Mouse (Mus musculus) MEL (cell line): ENCODE measurements around the gene Mei1. TPM values are rescaled to one million over a fixed set of nuclear protein-coding genes. Genes with fewer than 3 reads are reported as not detected.

ENCODE experiments used
- DNase-seq: peaks from one replicate; pipeline ENCODE4 v3.0.0; 2011; ENCODE audit warnings: low read depth, low spot score
- H3K27ac ChIP-seq: 2 replicates; pipeline ENCODE4 v1.5.1; 2012; ENCODE audit warnings: low read depth, mild to moderate bottlenecking, control low read depth, low read length, moderate library complexity; ENCODE audit not compliant: control insufficient read depth
- H3K27me3 ChIP-seq, 2 experiments: fragments of 150-350 bp in 1 of 2; sonication (generic) in 1 of 2; 2 replicates each; pipeline ENCODE4 v1.6.1; 2012; ENCODE audit warnings: low read length in 2 of 2, mild to moderate bottlenecking in 2 of 2, improper control_type of control experiment in 1 of 2, moderate library complexity in 1 of 2; ENCODE audit not compliant: insufficient read depth in 2 of 2, control insufficient read depth in 1 of 2
- H3K36me3 ChIP-seq, 2 experiments: 2 replicates each; pipeline ENCODE4 v1.6.1; 2012 to 2014; ENCODE audit warnings: low read length in 2 of 2, improper control_type of control experiment in 1 of 2, inconsistent platforms in 1 of 2, mild to moderate bottlenecking in 1 of 2; ENCODE audit not compliant: insufficient read depth in 2 of 2, control insufficient read depth in 1 of 2
- H3K4me1 ChIP-seq, 2 experiments: fragments of 150-350 bp in 1 of 2; sonication (generic) in 1 of 2; 2 replicates each; pipeline ENCODE4 v1.6.1; 2012; ENCODE audit warnings: low read length in 2 of 2, improper control_type of control experiment in 1 of 2, mild to moderate bottlenecking in 1 of 2; ENCODE audit not compliant: insufficient read depth in 2 of 2, control insufficient read depth in 1 of 2
- H3K4me3 ChIP-seq, 2 experiments: fragments of 150-350 bp in 1 of 2; sonication (generic) in 1 of 2; 2 replicates each; pipeline ENCODE4 v1.5.1; 2012; ENCODE audit warnings: low read depth in 2 of 2, low read length in 2 of 2, mild to moderate bottlenecking in 2 of 2, moderate library complexity in 2 of 2, control low read depth in 1 of 2, improper control_type of control experiment in 1 of 2; ENCODE audit not compliant: control insufficient read depth in 1 of 2, insufficient read depth in 1 of 2
- H3K79me2 ChIP-seq: 2 replicates; pipeline ENCODE4 v1.6.1; 2012; ENCODE audit warnings: mild to moderate bottlenecking, low read length, moderate library complexity; ENCODE audit not compliant: control insufficient read depth, poor library complexity, insufficient read depth
- H3K9ac ChIP-seq: 2 replicates; pipeline ENCODE4 v1.6.1; 2012; ENCODE audit warnings: low read depth, mild to moderate bottlenecking, control low read depth, low read length, moderate library complexity; ENCODE audit not compliant: control insufficient read depth, poor library complexity, severe bottlenecking
- H3K9me3 ChIP-seq: fragments of 150-350 bp; sonication (generic); replicated peaks from 2 replicates; pipeline ENCODE4 v1.6.1; 2012; ENCODE audit warnings: mild to moderate bottlenecking, low read length, improper control_type of control experiment, moderate library complexity; ENCODE audit not compliant: insufficient read depth
- CTCF ChIP-seq, 3 experiments: IDR thresholded peaks in 2 of 3; conservative IDR thresholded peaks in 1 of 3; 2 replicates each; pipeline ENCODE4 v1.5.1; 2011 to 2012; ENCODE audit warnings: low read length in 3 of 3, low read depth in 2 of 3, mild to moderate bottlenecking in 2 of 3, improper control_type of control experiment in 1 of 3, inconsistent platforms in 1 of 3, mixed read lengths in 1 of 3, moderate library complexity in 1 of 3; ENCODE audit not compliant: control insufficient read depth in 1 of 3, insufficient read depth in 1 of 3, poor library complexity in 1 of 3, severe bottlenecking in 1 of 3
- ETS1 ChIP-seq: IDR thresholded peaks from 2 replicates; pipeline ENCODE4 v1.6.1; 2012; ENCODE audit warnings: low read depth, mild to moderate bottlenecking, inconsistent platforms, low read length, improper control_type of control experiment, moderate library complexity
- GATA1 ChIP-seq: IDR thresholded peaks from 2 replicates; pipeline ENCODE4 v1.6.1; 2011; ENCODE audit warnings: low read depth, low read length, improper control_type of control experiment
- KAT2A ChIP-seq: conservative IDR thresholded peaks from 2 replicates; pipeline ENCODE4 v1.6.1; 2012; ENCODE audit warnings: low read depth, low read length, improper control_type of control experiment, inconsistent platforms
- MAFK ChIP-seq: IDR thresholded peaks from 2 replicates; pipeline ENCODE4 v1.6.1; 2011; ENCODE audit warnings: low read depth, mild to moderate bottlenecking, low read length, improper control_type of control experiment, borderline replicate concordance
- MAZ ChIP-seq: IDR thresholded peaks from 2 replicates; pipeline ENCODE4 v1.6.1; 2012; ENCODE audit warnings: low read depth, mild to moderate bottlenecking, inconsistent platforms, low read length, improper control_type of control experiment
- MXI1 ChIP-seq: IDR thresholded peaks from 2 replicates; pipeline ENCODE4 v1.6.1; 2011; ENCODE audit warnings: mild to moderate bottlenecking, low read depth, low read length, improper control_type of control experiment
- MYC ChIP-seq: IDR thresholded peaks from 2 replicates; pipeline ENCODE4 v1.6.1; 2011; ENCODE audit warnings: low read depth, mild to moderate bottlenecking, low read length, improper control_type of control experiment, moderate library complexity
- NELFE ChIP-seq: IDR thresholded peaks from 2 replicates; pipeline ENCODE4 v1.6.1; 2011; ENCODE audit warnings: low read depth, low read length, improper control_type of control experiment
- NRF1 ChIP-seq: IDR thresholded peaks from 2 replicates; pipeline ENCODE4 v1.6.1; 2014; ENCODE audit warnings: low read depth, mild to moderate bottlenecking, inconsistent platforms, low read length, improper control_type of control experiment, moderate library complexity; ENCODE audit not compliant: poor library complexity, insufficient read depth, severe bottlenecking
- POLR2A ChIP-seq, 2 experiments: IDR thresholded peaks; 2 replicates each; pipeline ENCODE4 v1.6.1; 2011 to 2012; ENCODE audit warnings: low read length in 2 of 2, mild to moderate bottlenecking in 2 of 2, control low read depth in 1 of 2, improper control_type of control experiment in 1 of 2, low read depth in 1 of 2, moderate library complexity in 1 of 2; ENCODE audit not compliant: control insufficient read depth in 1 of 2, insufficient read depth in 1 of 2, poor library complexity in 1 of 2
- RCOR1 ChIP-seq: IDR thresholded peaks from 2 replicates; pipeline ENCODE4 v1.6.1; 2012; ENCODE audit warnings: low read depth, mild to moderate bottlenecking, inconsistent platforms, low read length, improper control_type of control experiment
- TAL1 ChIP-seq: IDR thresholded peaks from 2 replicates; pipeline ENCODE4 v1.6.1; 2012; ENCODE audit warnings: mild to moderate bottlenecking, inconsistent platforms, low read length, moderate library complexity, mixed read lengths
- TBP ChIP-seq: IDR thresholded peaks from 2 replicates; pipeline ENCODE4 v1.8.0; 2011; ENCODE audit warnings: low read depth, low read length, improper control_type of control experiment
- USF1 ChIP-seq: IDR thresholded peaks from 2 replicates; pipeline ENCODE4 v1.6.1; 2014; ENCODE audit warnings: low read depth, mild to moderate bottlenecking, inconsistent platforms, low read length, improper control_type of control experiment, moderate library complexity
- ZC3H11A ChIP-seq: IDR thresholded peaks from 2 replicates; pipeline ENCODE4 v1.6.1; 2012; ENCODE audit warnings: low read depth, mild to moderate bottlenecking, inconsistent platforms, low read length, improper control_type of control experiment
- ZKSCAN1 ChIP-seq: IDR thresholded peaks from 2 replicates; pipeline ENCODE4 v1.6.1; 2012; ENCODE audit warnings: low read depth, mild to moderate bottlenecking, inconsistent platforms, low read length, improper control_type of control experiment, moderate library complexity
- ZNF384 ChIP-seq: IDR thresholded peaks from 2 replicates; pipeline ENCODE4 v1.6.1; 2012; ENCODE audit warnings: low read depth, mild to moderate bottlenecking, inconsistent platforms, low read length, improper control_type of control experiment
- polyA plus RNA-seq, 2 experiments: library from polyadenylated mRNA; stranded (reverse) in 1 of 2; unstranded in 1 of 2; fragments of >175 nt in 1 of 2; fragments of >200 nt in 1 of 2; gene quantifications; 2 replicates each; pipeline versions ENCODE4 v1.2.1 to v1.2.4; 2012; ENCODE audit warnings: low replicate concordance in 2 of 2, low read depth in 1 of 2; ENCODE audit not compliant: insufficient read length in 2 of 2, insufficient read depth in 1 of 2, missing spikeins in 1 of 2
- total RNA-seq: library from RNA; depleted of rRNA; stranded (reverse); fragments of 300-350 nt; gene quantifications from 2 replicates; pipeline ENCODE4 v1.2.3, GENCODE M21; 2012

Mei1 gene
- total and polyA plus RNA-seq, 3 experiments, result not detected

DNA sequence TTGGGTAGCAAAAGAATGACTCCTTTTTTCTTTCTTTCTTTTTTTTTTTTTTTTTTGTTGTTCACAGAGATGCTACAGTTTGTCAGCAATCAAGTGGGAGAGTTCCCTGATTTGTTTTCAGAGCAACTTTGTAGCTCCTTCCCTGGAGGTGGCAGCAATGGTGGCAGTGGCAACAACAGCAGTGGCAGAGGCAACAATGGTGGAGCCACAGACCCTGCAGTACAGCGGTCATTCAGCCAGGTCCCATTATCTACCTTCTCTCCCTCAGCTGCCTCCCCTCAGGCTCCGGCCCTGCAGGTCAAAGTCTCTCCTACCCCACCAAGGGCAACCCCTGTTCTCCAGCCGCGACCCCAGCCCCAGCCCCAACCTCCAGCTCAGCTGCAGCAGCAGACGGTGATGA is 99.9 kb downstream of the Mei1 start:
- Histone ChIP-seq H3K36me3 (peaks cover 4 to 11% of the 10 kb centered on the region in 2 experiments), H3K27me3 (no peaks in the 10 kb centered on the region), H3K79me2 (peaks cover 9% of the 10 kb centered on the region)
- no peak for TF ChIP-seq ZKSCAN1
- no peak for TF ChIP-seq TAL1
- TF ChIP-seq ETS1, result no peak
- no peak for TF ChIP-seq TBP
- TF ChIP-seq POLR2A (IDR thresholded peaks at IDR 0.05; ENCODE audit: control insufficient read depth in 1 of 2, insufficient read depth in 1 of 2, low read depth in 1 of 2, low read length in 2 of 2, poor library complexity in 1 of 2), result no peak
- TF ChIP-seq MYC, result no peak
- no peak for TF ChIP-seq NELFE
- no peak for TF ChIP-seq ZC3H11A
- TF ChIP-seq MAFK, result no peak
- no peak for TF ChIP-seq ZNF384
- TF ChIP-seq MAZ, result no peak
- no peak for TF ChIP-seq NRF1
- no peak for TF ChIP-seq GATA1
- TF ChIP-seq RCOR1, result no peak
- no peak for TF ChIP-seq USF1
- TF ChIP-seq MXI1, result no peak
- no peak for TF ChIP-seq KAT2A
- no peak for TF ChIP-seq CTCF (IDR thresholded peaks at IDR 0.05 in 2 of 3, conservative IDR thresholded peaks at IDR 0.05 in 1 of 3; ENCODE audit: control insufficient read depth in 1 of 3, insufficient read depth in 1 of 3, low read depth in 2 of 3, low read length in 3 of 3, poor library complexity in 1 of 3, severe bottlenecking in 1 of 3)
- TF ChIP-seq, all 39 proteins: peak for 0
- H3K9ac ChIP-seq, result no peak overlapping the region
- H3K9me3 ChIP-seq, result no peaks in the 10 kb centered on the region
- DNase-seq, result no peak
- no peak overlapping the region for H3K27ac ChIP-seq
- H3K4me3 ChIP-seq, result no peak overlapping the region
- H3K4me1 ChIP-seq, result peaks cover 3 to 4% of the 10 kb centered on the region in 2 experiments; a peak in 3 of 4 replicates

DNA sequence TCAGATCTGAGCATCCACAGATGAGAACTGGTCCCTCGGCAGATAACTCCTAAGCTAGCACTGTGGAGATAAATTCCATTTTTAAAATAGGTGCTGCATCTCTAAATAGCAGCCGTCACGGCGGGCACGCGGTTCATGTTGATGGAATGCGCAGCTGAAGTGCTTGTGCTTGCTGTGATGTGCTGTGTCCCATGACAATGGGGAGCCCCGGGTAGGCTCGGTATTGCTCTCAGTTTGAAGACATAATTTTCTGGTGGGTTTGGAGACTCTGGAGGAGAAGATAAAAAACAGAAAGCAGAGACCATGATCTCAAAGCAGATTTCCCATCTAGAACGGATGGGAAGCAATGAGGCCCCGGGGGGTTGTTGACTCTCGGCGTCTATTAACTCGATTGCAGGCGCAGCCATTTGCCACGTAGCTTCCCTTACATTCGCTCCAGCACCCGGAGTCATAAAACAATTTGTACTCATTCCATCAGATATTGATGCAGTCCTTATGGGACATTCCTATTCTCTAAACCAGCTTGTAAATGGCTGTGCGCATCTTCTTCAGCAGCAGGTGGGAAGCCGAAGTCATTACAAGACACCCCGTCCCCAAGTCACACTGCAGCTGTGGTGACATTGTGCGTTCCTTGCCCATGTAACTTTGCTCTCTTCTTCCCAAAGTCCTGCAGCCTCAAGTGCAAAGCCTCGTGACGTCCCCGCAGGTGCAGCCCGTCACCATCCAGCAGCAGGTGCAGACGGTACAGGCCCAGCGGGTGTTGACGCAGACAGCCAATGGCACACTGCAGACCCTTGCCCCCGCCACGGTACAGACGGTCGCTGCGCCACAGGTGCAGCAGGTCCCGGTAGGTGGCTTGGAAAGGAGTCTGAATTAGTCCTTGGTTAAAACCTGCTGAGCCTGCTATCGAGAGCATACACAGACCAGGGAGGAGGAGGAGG is 100.9 kb downstream of the Mei1 start:
- H3K9me3 ChIP-seq, result no peaks in the 10 kb centered on the region
- TF ChIP-seq NELFE (no peak), MAFK (no peak)
- H3K4me1 ChIP-seq, result no peaks in the 10 kb centered on the region
- H3K79me2 ChIP-seq, result peaks cover 9% of the 10 kb centered on the region
- H3K9ac ChIP-seq, result no peak overlapping the region
- H3K27ac ChIP-seq, result no peak overlapping the region
- no peak for DNase-seq
- peaks cover 0 to 14% of the 10 kb centered on the region in 2 experiments; a peak in 2 of 4 replicates for H3K36me3 ChIP-seq
- no peaks in the 10 kb centered on the region for H3K27me3 ChIP-seq
- H3K4me3 ChIP-seq, result no peak overlapping the region
